In the genomic region with DNA sequence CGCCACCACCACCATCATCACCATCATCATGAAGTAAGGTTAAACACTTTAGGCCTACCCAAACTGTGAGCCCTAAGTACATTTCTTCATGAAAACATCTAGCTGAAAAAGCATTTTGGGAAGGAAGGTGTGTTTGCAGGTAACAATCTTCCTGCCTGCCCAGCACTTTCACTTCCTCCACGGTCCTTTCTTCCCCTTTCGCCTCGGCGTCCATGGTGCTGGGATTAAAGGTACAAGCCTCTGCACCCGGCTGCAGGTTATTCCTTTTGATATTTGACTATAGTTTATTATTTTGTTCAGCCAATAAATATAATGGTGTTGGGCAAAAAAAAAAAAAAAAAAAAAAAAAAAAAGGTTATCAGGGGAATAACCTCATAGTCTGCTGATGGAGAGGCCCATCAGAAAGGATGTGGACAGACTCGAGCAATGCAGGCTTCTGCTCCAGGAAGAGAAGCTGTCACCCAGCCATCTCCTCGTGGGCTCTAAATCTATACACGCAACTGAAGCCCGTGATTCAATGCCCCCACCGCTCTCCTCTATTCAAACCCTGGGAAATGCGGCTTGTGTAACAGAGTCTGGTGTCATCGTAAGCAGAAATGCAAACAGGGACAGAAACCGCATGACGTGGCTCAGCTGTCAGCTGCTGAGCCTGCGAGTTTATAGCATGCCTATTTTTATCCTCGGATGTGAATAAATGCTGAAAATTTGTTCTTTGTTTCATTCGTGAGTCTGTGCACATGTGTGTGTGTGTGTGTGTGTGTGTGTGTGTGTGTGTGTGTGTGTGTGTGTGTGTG, we compare ENCODE assay signal across 8 mouse cellular contexts. TPM values are rescaled to one million over a fixed set of nuclear protein-coding genes. Genes with fewer than 3 reads are reported as not detected.
DNase-seq lines count a peak whose midpoint lies in the region; ATAC-seq lines count a peak whose summit lies in the region.
"Had no signal": no experiment of that assay in that cellular context is flagged by ENCODE, and none has a peak within 500 bp of the region (broad histone marks: within the 10 kb centered on the region; RNA-seq: fewer than 3 reads in every experiment).

No protein-coding gene starts in this region.

- no peak overlapping the region for H3K4me2 ChIP-seq in midbrain, embryonic 15.5 days
- H3K4me2 ChIP-seq in liver, embryonic 13.5 days, result peak overlapping the region; percentile 35
- H3K4me2 ChIP-seq: embryonic facial prominence, embryonic 13.5 days had no signal

- H3K36me3 ChIP-seq in midbrain, embryonic 10.5 days, result no peaks in the 10 kb centered on the region
- no peaks in the 10 kb centered on the region for H3K36me3 ChIP-seq in midbrain, embryonic 15.5 days (replicated peaks)
- 0 out of 2 replicates have a peak, but pooled peaks cover 3% of the 10 kb centered on the region for H3K36me3 ChIP-seq in liver, embryonic 13.5 days
- H3K36me3 ChIP-seq: embryonic facial prominence, embryonic 13.5 days had no signal

- H3K9me3 ChIP-seq in midbrain, embryonic 10.5 days (replicated peaks), result no peaks in the 10 kb centered on the region
- no peaks in the 10 kb centered on the region for H3K9me3 ChIP-seq in midbrain, embryonic 15.5 days
- no peaks in the 10 kb centered on the region for H3K9me3 ChIP-seq in liver, embryonic 13.5 days (replicated peaks)
- H3K9me3 ChIP-seq: embryonic facial prominence, embryonic 13.5 days had no signal

- H3K4me1 ChIP-seq in midbrain, embryonic 10.5 days, result peaks cover 29% of the 10 kb centered on the region
- H3K4me1 ChIP-seq in midbrain, embryonic 15.5 days, result peaks cover 10% of the 10 kb centered on the region
- peaks cover 26% of the 10 kb centered on the region for H3K4me1 ChIP-seq in liver, embryonic 13.5 days (replicated peaks)

- WGBS in midbrain, embryonic 10.5 days, result 79% methylated on average over 18 of the region's 18 CpGs
- 69% methylated on average over 18 of the region's 18 CpGs for WGBS in midbrain, embryonic 15.5 days
- 32% methylated on average over 18 of the region's 18 CpGs for WGBS in liver, embryonic 13.5 days (ENCODE audit: insufficient replicate concordance)

- peaks cover 11% of the 10 kb centered on the region; the same call in 1 of the 2 replicates for H3K27me3 ChIP-seq in midbrain, embryonic 10.5 days (ENCODE audit: low read depth, poor library complexity, severe bottlenecking)
- H3K27me3 ChIP-seq in midbrain, embryonic 15.5 days (replicated peaks), result no peaks in the 10 kb centered on the region
- H3K27me3 ChIP-seq in liver, embryonic 13.5 days, result no peaks in the 10 kb centered on the region
- H3K27me3 ChIP-seq: embryonic facial prominence, embryonic 13.5 days had no signal

- DNase-seq in midbrain, embryonic 10.5 days (ENCODE audit: low spot score), result no peak
- no peak for DNase-seq in liver, embryonic 13.5 days
- DNase-seq in right cerebral cortex, adult 2 months (ENCODE audit: low spot score in 2 of 2), result peak; percentile 68 to 78
- DNase-seq in cerebellum, adult 9-11 months, result no peak
- no peak for DNase-seq in ovary, postnatal 10 days (ENCODE audit: low spot score)

- no peak overlapping the region for H3K9ac ChIP-seq in midbrain, embryonic 15.5 days
- H3K9ac ChIP-seq in liver, embryonic 13.5 days, result no peak overlapping the region; the same call in 1 of the 2 replicates
- H3K9ac ChIP-seq: embryonic facial prominence, embryonic 13.5 days had no signal

- no peak overlapping the region for H3K4me3 ChIP-seq in midbrain, embryonic 10.5 days
- no peak overlapping the region for H3K4me3 ChIP-seq in midbrain, embryonic 15.5 days
- no peak overlapping the region for H3K4me3 ChIP-seq in liver, embryonic 13.5 days (replicated peaks)
- H3K4me3 ChIP-seq: embryonic facial prominence, embryonic 13.5 days had no signal

- no peak for ATAC-seq in midbrain, embryonic 15.5 days (replicated peaks)
- peak; percentile 66 for ATAC-seq in granulocyte monocyte progenitor cell, adult 5-6 weeks (replicated peaks; ENCODE audit: poor library complexity, severe bottlenecking)
- no peak for ATAC-seq in liver, embryonic 13.5 days (ENCODE audit: low read depth)

- peak overlapping the region; percentile 38; the same call in 1 of the 2 replicates for H3K27ac ChIP-seq in midbrain, embryonic 10.5 days (replicated peaks)
- H3K27ac ChIP-seq in midbrain, embryonic 15.5 days, result no peak overlapping the region
- H3K27ac ChIP-seq in liver, embryonic 13.5 days, result peak overlapping the region; percentile 45; the same call in 1 of the 2 replicates
- H3K27ac ChIP-seq: embryonic facial prominence, embryonic 13.5 days had no signal

RNA-seq across cellular contexts. Expression of a gene that starts 56.5 kb away (rescaled TPM):
- polyA plus RNA-seq in midbrain, embryonic 10.5 days (2016; fragmentation: Nextera tagmentation; extraction: Ambion mirVana), result 97.6 and 102 TPM in 2 replicates
- polyA plus RNA-seq in midbrain, embryonic 15.5 days (2015; fragmentation: Nextera tagmentation; extraction: Ambion mirVana), result 88.8 and 90.1 TPM in 2 replicates
- 23.1 and 47.7 TPM in 2 replicates for total RNA-seq in granulocyte monocyte progenitor cell, adult 5-6 weeks (2014; fragmentation: Nextera tagmentation)
- 14.2 and 27.2 TPM in 2 replicates for total RNA-seq in granulocyte monocyte progenitor cell, adult 5-6 weeks (2017)
- polyA plus RNA-seq in liver, embryonic 13.5 days (2015; fragmentation: Nextera tagmentation; extraction: Ambion mirVana), result 55.0 and 64.1 TPM in 2 replicates

Comparison
In these comparisons a context has a peak if more than half of its experiments do, and no peak if none do; other contexts are left out.
1. DNase-seq: peak in right cerebral cortex, adult 2 months (2 of 2); none in midbrain, embryonic 10.5 days (single experiment), liver, embryonic 13.5 days (single experiment), cerebellum, adult 9-11 months (single experiment) and ovary, postnatal 10 days (single experiment).